Mouse (Mus musculus): Measurements from ENCODE around the gene Noxo1.

DNA sequence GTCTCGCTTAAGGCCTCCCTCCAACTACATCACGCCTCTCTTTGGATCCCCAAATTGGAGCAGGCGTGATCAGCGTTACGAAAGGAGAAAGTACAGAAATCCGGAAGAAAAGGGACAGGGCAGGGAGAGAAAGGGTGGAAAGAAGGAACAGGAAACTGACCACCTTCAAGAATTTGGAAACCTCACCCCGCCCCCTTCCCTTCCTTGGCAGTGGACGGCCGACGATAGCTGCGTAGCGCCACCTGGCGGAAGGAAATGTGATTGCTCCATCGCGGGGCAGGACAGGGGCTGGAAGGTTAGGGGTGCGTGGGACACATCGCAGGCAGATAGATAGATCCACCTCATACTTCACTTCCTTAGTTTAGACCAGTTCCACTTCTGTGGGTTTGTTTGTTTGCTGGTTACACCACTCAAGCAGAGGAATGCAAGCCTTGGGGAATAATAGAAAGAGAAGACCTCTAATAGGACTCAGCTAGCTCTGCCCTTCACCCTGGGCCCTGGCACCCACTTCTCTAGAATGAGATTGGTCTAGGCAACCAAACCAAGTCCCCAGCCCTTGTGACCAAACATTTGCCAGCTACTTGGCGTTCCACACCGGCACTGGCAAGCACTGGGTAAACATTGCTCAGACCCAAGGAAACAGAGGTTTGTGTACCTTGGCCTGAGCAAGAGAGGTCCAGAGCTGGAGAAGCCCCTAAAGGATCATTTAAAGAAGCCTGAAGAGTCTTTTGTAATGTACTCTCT lies 41.9 kb upstream of the Noxo1 start:
- TF ChIP-seq CTCF (IDR thresholded peaks at IDR 0.05; ENCODE audit: borderline replicate concordance, insufficient read depth, low read depth, low read length) (peak; percentile 95), POLR2A (IDR thresholded peaks at IDR 0.05; ENCODE audit: borderline replicate concordance, insufficient read depth, low read length) (no peak)
